Mouse (Mus musculus) liver, embryonic 14.5 days (tissue): ENCODE data around the gene Rpsa. TPM values are rescaled to one million over a fixed set of nuclear protein-coding genes. Genes with fewer than 3 reads are reported as not detected.

ENCODE experiments used
- ATAC-seq: fragments of 200-750 bp; cut with Nextera tagmentation; 2 replicates; pipeline ENCODE4 v1.8.0; 2017; ENCODE audit warnings: moderate number of reproducible peaks, mild to moderate bottlenecking, moderate library complexity; ENCODE audit not compliant: insufficient read depth
- DNase-seq, 3 experiments: peaks; one replicate each; pipeline ENCODE4 v3.0.0-alpha.2; 2012 to 2013; ENCODE audit warnings: low read depth in 3 of 3, low spot score in 3 of 3
- H3K27ac ChIP-seq: fragments of 300-500 bp; sonication (generic); 2 replicates; pipeline ENCODE4 v1.5.1; 2014; ENCODE audit warnings: moderate library complexity, mild to moderate bottlenecking, control low read depth, inconsistent platforms
- H3K27me3 ChIP-seq: fragments of 300-500 bp; sonication (generic); 2 replicates; pipeline ENCODE4 v1.6.1; 2014; ENCODE audit warnings: mild to moderate bottlenecking, low read length, moderate library complexity; ENCODE audit not compliant: control insufficient read depth, insufficient read depth
- H3K36me3 ChIP-seq: fragments of 300-500 bp; sonication (generic); replicated peaks from 2 replicates; pipeline ENCODE4 v1.6.1; 2014; ENCODE audit warnings: low read depth; ENCODE audit not compliant: control insufficient read depth, insufficient read depth
- H3K4me1 ChIP-seq, 2 experiments: fragments of 200-500 bp in 1 of 2; fragments of 300-500 bp in 1 of 2; sonication (generic) in 1 of 2; replicated peaks; 2 replicates each; pipeline ENCODE4 v1.6.1; 2012 to 2014; ENCODE audit warnings: antibody characterized with exemption in 1 of 2, inconsistent platforms in 1 of 2, low read length in 1 of 2; ENCODE audit not compliant: control insufficient read depth in 2 of 2, insufficient read depth in 2 of 2
- H3K4me2 ChIP-seq: fragments of 300-500 bp; sonication (generic); 2 replicates; pipeline ENCODE4 v1.6.1; 2014; ENCODE audit warnings: low read depth, mild to moderate bottlenecking, control low read depth, moderate library complexity
- H3K4me3 ChIP-seq, 2 experiments: fragments of 200-500 bp in 1 of 2; fragments of 300-500 bp in 1 of 2; sonication (generic) in 1 of 2; 2 replicates each; pipeline ENCODE4 v1.5.1; 2012 to 2014; ENCODE audit warnings: low read depth in 2 of 2, low read length in 2 of 2, mild to moderate bottlenecking in 2 of 2, control low read depth in 1 of 2, inconsistent platforms in 1 of 2, moderate library complexity in 1 of 2; ENCODE audit not compliant: insufficient read depth in 1 of 2
- H3K9ac ChIP-seq: fragments of 300-500 bp; sonication (generic); replicated peaks from 2 replicates; pipeline ENCODE4 v1.6.1; 2014; ENCODE audit warnings: mild to moderate bottlenecking, control low read depth, moderate library complexity
- H3K9me3 ChIP-seq: fragments of 300-500 bp; sonication (generic); 2 replicates; pipeline ENCODE4 v1.6.1; 2016; ENCODE audit warnings: low read length, mixed read lengths; ENCODE audit not compliant: control insufficient read depth
- CTCF ChIP-seq: IDR thresholded peaks from 2 replicates; pipeline ENCODE4 v1.5.1; 2016; ENCODE audit warnings: antibody characterized with exemption, low read depth, control low read depth
- EP300 ChIP-seq: IDR thresholded peaks from 2 replicates; pipeline ENCODE4 v1.6.1; 2016; ENCODE audit warnings: antibody characterized with exemption, low read depth
- WGBS: fragments of 180-500 bp; shearing (Covaris S2); extraction: QIAGEN DNeasy Blood & Tissue Kit; methylation state at CpG from one replicate; pipeline ENCODE4 v1.1.7; 2014; ENCODE audit not compliant: insufficient replicate concordance; 5-methylcytosine and 5-hydroxymethylcytosine counted together
- polyA plus RNA-seq, 2 experiments: library from polyadenylated mRNA; depleted of rRNA in 1 of 2; stranded (reverse) in 1 of 2; unstranded in 1 of 2; fragments of >200 nt; fragmentation: Nextera tagmentation in 1 of 2; extraction: Ambion mirVana in 1 of 2; gene quantifications; 2 replicates each; pipeline versions ENCODE4 v1.2.1 to v1.2.3; 2012 to 2014

Gene Rpsa
- polyA plus RNA-seq, 2 experiments, result 1,446 to 1,498 TPM

DNA sequence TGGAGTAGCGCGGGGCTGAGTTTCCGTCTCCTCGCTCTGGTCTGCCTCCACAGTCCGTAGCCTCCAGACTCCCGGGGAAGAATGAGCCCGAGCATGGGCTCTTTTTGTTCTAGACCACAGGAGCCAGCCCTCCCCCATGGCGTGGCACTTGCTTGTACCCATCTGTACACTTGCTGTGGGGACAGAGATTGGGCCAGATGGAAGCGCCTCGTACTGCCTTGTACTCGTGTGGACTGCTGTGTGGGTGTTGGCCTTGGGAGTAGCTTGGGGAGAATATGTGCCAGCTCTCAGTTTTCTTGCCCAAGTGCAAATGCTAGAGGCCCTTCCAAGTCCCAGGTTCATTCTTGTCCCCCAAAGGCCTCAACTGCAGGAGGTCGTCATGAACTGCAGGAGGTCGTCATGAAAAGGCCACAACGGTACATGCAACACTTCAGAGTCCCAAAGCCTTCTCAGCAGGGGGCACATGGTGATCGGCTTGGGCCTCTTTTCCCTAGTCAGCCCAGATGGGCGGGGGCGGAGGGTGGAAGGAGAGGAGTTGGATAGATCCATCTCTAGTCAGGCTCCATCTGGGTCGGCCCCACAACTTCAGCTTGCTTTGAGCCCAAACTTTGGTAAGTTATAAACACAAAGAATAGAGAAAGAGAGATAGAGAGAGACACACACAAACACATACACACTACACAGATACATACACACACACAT lies 47.1 kb downstream of the Rpsa start:
- no peak overlapping the region for H3K4me2 ChIP-seq
- DNase-seq (no peak), ATAC-seq (no peak)
- 76% methylated on average over 18 of the region's 18 CpGs for WGBS
- TF ChIP-seq CTCF (no peak), EP300 (no peak)
- H3K36me3 ChIP-seq, result no peaks in the 10 kb centered on the region
- no peak overlapping the region for H3K9ac ChIP-seq
- H3K4me1 ChIP-seq, result no peaks in the 10 kb centered on the region
- no peaks in the 10 kb centered on the region for H3K27me3 ChIP-seq
- no peaks in the 10 kb centered on the region; the same call in 1 of the 2 replicates for H3K9me3 ChIP-seq
- no peak overlapping the region for H3K27ac ChIP-seq
- H3K4me3 ChIP-seq, result no peak overlapping the region

DNA sequence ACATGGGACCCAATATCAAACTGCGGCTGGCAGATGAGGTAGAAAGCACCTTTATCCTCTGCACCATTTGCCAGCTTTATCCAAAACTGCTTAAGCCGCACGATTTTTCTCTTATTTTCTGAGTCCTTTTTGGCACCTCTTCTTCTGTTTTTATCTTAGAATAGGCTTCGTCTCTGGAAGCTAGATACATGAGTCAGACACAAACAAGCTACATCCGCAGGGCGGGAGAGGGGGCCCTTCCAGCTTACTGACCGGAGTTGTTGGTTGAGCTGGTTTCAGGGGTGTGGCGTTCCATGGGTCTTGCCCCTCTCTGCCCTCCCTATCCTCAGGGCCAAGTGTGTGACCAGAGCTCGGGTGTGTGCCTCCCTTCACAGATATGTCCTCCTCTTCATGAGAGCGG lies 51.3 kb downstream of the Rpsa start:
- Histone ChIP-seq H3K27ac (no peak overlapping the region), H3K27me3 (no peaks in the 10 kb centered on the region), H3K9ac (no peak overlapping the region), H3K4me1 (no peaks in the 10 kb centered on the region), H3K4me2 (no peak overlapping the region), H3K4me3 (no peak overlapping the region), H3K9me3 (no peaks in the 10 kb centered on the region), H3K36me3 (no peaks in the 10 kb centered on the region)
- ATAC-seq (no peak), DNase-seq (no peak)
- WGBS, result 68% methylated on average over 10 of the region's 10 CpGs
- no peak for TF ChIP-seq CTCF
- no peak for TF ChIP-seq EP300

Other genes starting within 250 kb of the Rpsa start
- 11.0 and 16.1 TPM in 2 replicates for gene Wdr48, start 232.8 kb upstream of the Rpsa start, polyA plus RNA-seq (2012; rRNA removed)
- gene Wdr48, start 232.8 kb upstream of the Rpsa start, polyA plus RNA-seq (2014; fragmentation: Nextera tagmentation; extraction: Ambion mirVana), result 20.6 and 25.6 TPM in 2 replicates
- gene Gorasp1, start 190.1 kb upstream of the Rpsa start, polyA plus RNA-seq (2012; rRNA removed), result 6.1 and 6.3 TPM in 2 replicates
- 9.1 and 9.4 TPM in 2 replicates for gene Gorasp1, start 190.1 kb upstream of the Rpsa start, polyA plus RNA-seq (2014; fragmentation: Nextera tagmentation; extraction: Ambion mirVana)
- 0.22 and 0.28 TPM in 2 replicates for gene Ttc21a, start 190.1 kb upstream of the Rpsa start, polyA plus RNA-seq (2012; rRNA removed)
- gene Ttc21a, start 190.1 kb upstream of the Rpsa start, polyA plus RNA-seq (2014; fragmentation: Nextera tagmentation; extraction: Ambion mirVana), result 0.11 and 0.25 TPM in 2 replicates
- gene Csrnp1, start 143.0 kb upstream of the Rpsa start, polyA plus RNA-seq (2012; rRNA removed), result 2.1 and 2.2 TPM in 2 replicates
- gene Csrnp1, start 143.0 kb upstream of the Rpsa start, polyA plus RNA-seq (2014; fragmentation: Nextera tagmentation; extraction: Ambion mirVana), result 0.38 and 0.44 TPM in 2 replicates
- gene Xirp1, start 104.1 kb upstream of the Rpsa start, polyA plus RNA-seq (2012; rRNA removed), result not detected in 2 replicates
- gene Xirp1, start 104.1 kb upstream of the Rpsa start, polyA plus RNA-seq (2014; fragmentation: Nextera tagmentation; extraction: Ambion mirVana), result not detected in 2 replicates
- gene Cx3cr1, start 57.8 kb upstream of the Rpsa start, polyA plus RNA-seq (2012; rRNA removed), result 1.4 and 1.5 TPM in 2 replicates
- gene Cx3cr1, start 57.8 kb upstream of the Rpsa start, polyA plus RNA-seq (2014; fragmentation: Nextera tagmentation; extraction: Ambion mirVana), result 0.69 and 1.3 TPM in 2 replicates
- not detected in 2 replicates for gene Ccr8, start 35.6 kb upstream of the Rpsa start, polyA plus RNA-seq (2012; rRNA removed)
- gene Ccr8, start 35.6 kb upstream of the Rpsa start, polyA plus RNA-seq (2014; fragmentation: Nextera tagmentation; extraction: Ambion mirVana), result not detected in 2 replicates
- gene Slc25a38, start 17.3 kb upstream of the Rpsa start, polyA plus RNA-seq (2012; rRNA removed), result 94.3 and 106 TPM in 2 replicates
- gene Slc25a38, start 17.3 kb upstream of the Rpsa start, polyA plus RNA-seq (2014; fragmentation: Nextera tagmentation; extraction: Ambion mirVana), result 118 and 136 TPM in 2 replicates
- gene Mobp, start 22.0 kb downstream of the Rpsa start, polyA plus RNA-seq (2012; rRNA removed), result 0.01 TPM in 1 of 2 replicates, not detected in the other
- gene Mobp, start 22.0 kb downstream of the Rpsa start, polyA plus RNA-seq (2014; fragmentation: Nextera tagmentation; extraction: Ambion mirVana), result not detected in 2 replicates
- gene Myrip, start 173.8 kb downstream of the Rpsa start, polyA plus RNA-seq (2012; rRNA removed), result 0.02 TPM in 2 replicates
- gene Myrip, start 173.8 kb downstream of the Rpsa start, polyA plus RNA-seq (2014; fragmentation: Nextera tagmentation; extraction: Ambion mirVana), result 0.18 and 0.23 TPM in 2 replicates